Mouse (Mus musculus) left cerebral cortex, postnatal 4 days (tissue): ENCODE measurements at regions not wholly inside any gene's neighbourhood (a gene's known extent, or its start where the extent isn't known, plus 50 kb on each side); places are given as distances from the start of the nearest gene placed in this dataset.
A peak's percentile ranks its signal among the peaks of the same experiment; 100 is the strongest.

ENCODE experiments used
- DNase-seq: peaks from one replicate; pipeline ENCODE4 v3.0.0-alpha.2; 2022
- intact Hi-C: fragments of 180-260 bp; cut with DNase I; formaldehyde crosslinking; loops from one replicate; pipeline ENCODE4 v1.15.1; 2025

GRCm38 (mm10) chr17:59429189-59429588, 416.0 kb upstream of the Nudt12 start:
- intact Hi-C loops, result no loop called here
- no peak for DNase-seq

DNA sequence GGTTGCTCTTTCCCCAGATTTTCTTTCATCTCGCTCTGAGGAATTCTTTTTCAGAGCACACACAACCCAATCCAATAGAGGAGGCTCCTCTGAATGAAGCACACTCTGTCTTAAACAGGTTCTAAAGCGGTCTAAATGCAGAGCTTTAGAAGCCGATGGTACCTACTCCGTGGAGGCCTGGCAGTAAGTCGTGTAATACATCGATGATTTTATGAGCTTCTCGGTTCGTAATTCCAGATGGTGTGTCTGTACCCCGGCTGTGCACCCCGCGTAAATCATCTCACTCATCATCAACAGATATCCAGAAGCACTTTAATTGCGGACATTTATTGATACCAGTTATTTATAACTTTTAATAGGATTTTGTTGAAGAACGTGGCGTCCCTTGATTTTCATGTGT, 408.3 kb upstream of the Nudt12 start:
- DNase-seq, result no peak
- intact Hi-C loops, result no loop called here

GRCm38 (mm10) chr17:59409315-59409714, 396.1 kb upstream of the Nudt12 start:
- no peak for DNase-seq
- intact Hi-C loops, result no loop called here

DNA sequence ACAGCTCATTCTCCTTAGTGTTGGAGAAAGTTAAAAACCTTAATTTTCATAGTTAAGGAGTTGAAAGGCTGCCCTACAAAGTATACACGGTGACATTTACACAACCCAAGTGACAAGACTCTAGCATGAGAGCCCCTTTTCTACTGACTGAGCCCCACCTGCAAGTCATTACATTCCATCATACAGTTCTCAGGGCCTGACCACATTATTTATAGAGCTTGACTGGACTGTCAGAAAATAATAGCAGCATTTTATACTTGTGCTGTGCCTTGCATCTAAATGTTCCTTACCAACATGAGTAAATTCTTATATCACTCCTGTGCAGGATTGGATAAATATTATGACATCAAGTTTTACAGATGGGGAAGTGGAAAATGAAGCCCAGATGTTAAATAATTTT, 391.4 kb upstream of the Nudt12 start:
- no peak for DNase-seq
- intact Hi-C loops, result no loop called here

DNA sequence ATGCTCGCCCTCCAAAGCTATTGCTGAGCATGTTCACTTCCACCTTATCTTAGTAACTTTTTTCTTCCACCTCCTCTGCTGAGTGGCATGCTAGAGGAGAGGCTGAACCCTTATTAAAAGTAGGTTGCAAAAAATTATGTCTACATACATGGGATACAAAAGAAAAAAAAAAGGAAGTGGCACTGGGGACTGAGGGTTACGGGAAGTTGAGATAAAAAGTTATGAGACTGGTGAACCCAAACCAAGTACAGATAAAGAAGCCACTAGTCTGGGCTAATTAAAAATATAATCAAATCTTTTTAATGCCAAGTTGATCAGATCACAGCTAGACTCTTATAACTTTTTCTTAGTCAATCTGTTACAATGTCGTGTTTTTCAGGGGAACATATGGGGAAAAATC, 384.2 kb upstream of the Nudt12 start:
- no peak for DNase-seq
- intact Hi-C loops, result no loop called here

- intact Hi-C loops, result no loop called here
- no peak for DNase-seq
These were observed 369.9 kb upstream of the Nudt12 start for GRCm38 (mm10) chr17:59383107-59383438.

DNA sequence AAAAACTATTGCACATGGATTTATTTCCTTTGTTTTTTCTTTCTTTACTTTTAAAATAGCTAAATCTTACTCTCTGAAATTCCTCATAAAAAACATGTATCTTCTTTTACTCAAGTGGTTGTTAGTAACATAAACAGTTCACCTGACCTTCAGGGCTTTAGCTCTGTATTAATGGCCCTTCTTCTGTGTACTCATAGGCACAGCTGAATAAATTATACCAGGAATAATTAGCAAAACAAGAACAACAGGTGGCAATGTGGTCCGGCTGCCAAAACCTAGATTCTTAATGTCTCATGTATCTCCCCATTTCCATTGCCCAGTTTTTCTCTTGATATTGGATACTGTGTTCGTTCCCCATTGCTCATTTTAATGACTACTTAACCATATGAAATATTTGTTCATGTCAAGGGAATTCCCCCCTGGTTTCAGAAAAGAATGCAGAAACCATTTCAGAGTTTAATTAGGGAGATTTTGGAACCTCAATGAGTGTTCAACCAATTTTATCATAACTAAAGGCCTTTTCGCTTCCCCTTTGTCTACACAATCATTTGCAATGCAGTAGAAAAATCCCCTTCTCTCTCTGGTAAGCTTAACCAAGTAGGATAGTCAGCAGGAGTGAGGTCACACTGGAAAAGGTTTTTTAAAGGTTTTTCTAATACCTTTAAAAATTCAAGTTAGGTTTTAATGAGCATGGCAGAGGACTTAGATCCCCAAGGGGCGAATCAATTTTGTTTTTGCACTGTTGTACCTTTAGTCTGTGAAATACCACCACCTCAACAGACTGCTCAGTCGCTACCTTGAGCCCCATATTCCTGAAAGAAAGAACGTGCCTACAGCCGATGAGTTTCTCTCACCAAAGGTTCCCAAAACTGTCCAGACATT, 369.3 kb upstream of the Nudt12 start:
- peak; percentile 4 for DNase-seq
- intact Hi-C loops, result no loop called here

- peak; percentile 2 for DNase-seq
- intact Hi-C loops, result no loop called here
These were observed 360.4 kb upstream of the Nudt12 start for GRCm38 (mm10) chr17:59373505-59374106.

- DNase-seq, result no peak
- intact Hi-C loops, result no loop called here
These were observed 356.7 kb upstream of the Nudt12 start for GRCm38 (mm10) chr17:59369624-59370541.

- DNase-seq, result no peak
- intact Hi-C loops, result no loop called here
These were observed 352.2 kb upstream of the Nudt12 start for GRCm38 (mm10) chr17:59365340-59365739.

GRCm38 (mm10) chr17:59362110-59362509, 348.9 kb upstream of the Nudt12 start:
- intact Hi-C loops, result no loop called here
- no peak for DNase-seq

DNA sequence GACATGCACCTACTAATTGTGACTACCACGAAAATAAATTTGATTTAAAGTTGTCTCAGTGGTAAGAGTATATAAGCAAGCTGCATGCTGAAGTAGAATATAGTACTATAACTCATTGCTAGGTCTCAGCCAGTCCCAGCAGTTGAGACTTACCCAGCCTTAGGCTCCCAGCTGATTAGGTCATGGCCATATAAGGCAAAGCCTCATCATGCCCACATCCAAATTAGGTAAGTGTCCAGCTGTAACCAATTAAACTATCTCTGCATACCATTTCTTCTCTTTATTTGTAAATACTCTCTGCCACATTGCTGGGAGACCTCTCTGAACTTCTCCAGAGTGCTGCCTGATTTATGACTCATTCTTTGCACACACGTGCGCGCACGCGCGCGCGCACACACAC, 347.9 kb upstream of the Nudt12 start:
- no peak for DNase-seq
- intact Hi-C loops, result no loop called here

- intact Hi-C loops, result no loop called here
- DNase-seq, result no peak
These were observed 346.3 kb upstream of the Nudt12 start for GRCm38 (mm10) chr17:59359503-59359902.

GRCm38 (mm10) chr17:59345526-59345925, 332.4 kb upstream of the Nudt12 start:
- DNase-seq, result no peak
- intact Hi-C loops, result no loop called here

- intact Hi-C loops, result no loop called here
- no peak for DNase-seq
These were observed 284.8 kb upstream of the Nudt12 start for GRCm38 (mm10) chr17:59297939-59298338.

GRCm38 (mm10) chr17:59281364-59281763, 268.2 kb upstream of the Nudt12 start:
- intact Hi-C loops, result loop anchor here (10.0 kb wide), 1 partner anchor 153 kb away; no protein-coding TSS in a partner anchor
- DNase-seq, result peak; percentile 6

- DNase-seq, result no peak
- intact Hi-C loops, result loop anchor here (10.0 kb wide), 1 partner anchor 155 kb away; no protein-coding TSS in a partner anchor
These were observed 266.6 kb upstream of the Nudt12 start for GRCm38 (mm10) chr17:59279811-59280210.

- DNase-seq, result no peak
- intact Hi-C loops, result no loop called here
These were observed 256.4 kb upstream of the Nudt12 start for GRCm38 (mm10) chr17:59269613-59270012.

DNA sequence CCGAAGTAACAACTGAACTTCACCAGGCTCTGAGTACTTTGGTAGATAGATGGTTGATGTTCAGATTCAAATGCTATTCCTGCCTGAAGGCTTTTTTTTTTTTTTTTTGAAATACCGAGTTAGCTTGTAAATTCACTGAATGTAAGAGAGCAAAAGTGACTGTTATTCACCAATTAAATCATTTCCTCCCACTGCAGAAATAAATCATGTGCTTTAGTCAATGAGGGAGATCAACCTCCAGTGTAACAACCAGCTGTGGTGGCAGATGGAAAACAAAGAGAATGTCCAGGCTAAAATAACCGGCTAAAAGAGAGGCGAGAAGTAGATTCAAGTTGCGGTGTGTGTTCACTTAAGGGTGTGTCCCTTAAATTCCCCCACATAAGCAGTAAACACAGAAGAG, 235.8 kb upstream of the Nudt12 start:
- intact Hi-C loops, result no loop called here
- DNase-seq, result no peak

DNA sequence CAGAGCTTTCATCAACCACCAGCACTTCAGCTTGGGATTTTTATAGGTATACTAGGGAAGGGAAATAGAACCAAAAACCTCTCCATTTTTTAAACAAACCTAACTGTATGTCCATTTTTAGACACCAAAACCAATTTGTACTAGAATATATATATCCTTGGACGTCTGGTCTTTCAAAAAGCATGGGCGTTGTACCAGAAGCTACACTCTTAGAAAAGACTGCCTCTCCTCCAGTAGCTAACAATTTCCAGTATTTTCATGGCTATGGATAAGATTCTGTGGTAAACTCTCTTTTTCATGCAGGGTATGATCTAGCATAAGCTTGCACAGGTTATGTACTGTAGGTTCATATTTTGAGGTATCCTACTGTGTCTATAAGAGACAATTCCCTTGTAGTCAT, 219.1 kb upstream of the Nudt12 start:
- DNase-seq, result no peak
- intact Hi-C loops, result no loop called here
